Mouse (Mus musculus) gastrocnemius, postnatal 4 days (tissue): Measurements from ENCODE around the gene Lypla2. TPM values are rescaled to one million over a fixed set of nuclear protein-coding genes. Genes with fewer than 3 reads are reported as not detected.
"Not testable (repeated sequence)": the region's sequence is repeated elsewhere in the genome, so short reads cannot be mapped to it uniquely, and the experiment has no call there.

Source experiments
- DNase-seq, 2 experiments: peaks; one replicate each; pipeline ENCODE4 v3.0.0; 2021 to 2022; ENCODE audit warnings: low spot score in 2 of 2, mixed read lengths in 2 of 2
- long read RNA-seq, 2 experiments: library from polyadenylated mRNA; stranded (forward); transcript quantifications; one replicate each; pipeline ENCODE4 v2.0.0; 2021
- total RNA-seq, 2 experiments: library from RNA; stranded (reverse); gene quantifications; 2 replicates each; pipeline ENCODE4 v1.2.3; 2021

Lypla2 gene
- 10 to 100 TPM; 36.5 to 39.6 TPM for total RNA-seq
- long read RNA-seq, experiment 1, transcript Lypla2-201 (10 exons, 1,626 nt) = major isoform, 46 of 60 reads
- long read RNA-seq, experiment 1, partial matches to known transcripts = 5 of 60 reads
- long read RNA-seq, experiment 1, other reads (novel, unspliced or antisense) = 9 of 60 reads
- long read RNA-seq, experiment 2, transcript Lypla2-201 (10 exons, 1,626 nt) = major isoform, 44 of 54 reads
- long read RNA-seq, experiment 2, partial matches to known transcripts = 2 of 54 reads
- long read RNA-seq, experiment 2, other reads (novel, unspliced or antisense) = 6 of 54 reads

GRCm38 (mm10) chr4:135972556-135972906 lies at the start of gene Lypla2:
Gene Lypla2 (minus strand): TSS chr4:135972626.
- DNase-seq = peak; percentile 83 to 92

DNA sequence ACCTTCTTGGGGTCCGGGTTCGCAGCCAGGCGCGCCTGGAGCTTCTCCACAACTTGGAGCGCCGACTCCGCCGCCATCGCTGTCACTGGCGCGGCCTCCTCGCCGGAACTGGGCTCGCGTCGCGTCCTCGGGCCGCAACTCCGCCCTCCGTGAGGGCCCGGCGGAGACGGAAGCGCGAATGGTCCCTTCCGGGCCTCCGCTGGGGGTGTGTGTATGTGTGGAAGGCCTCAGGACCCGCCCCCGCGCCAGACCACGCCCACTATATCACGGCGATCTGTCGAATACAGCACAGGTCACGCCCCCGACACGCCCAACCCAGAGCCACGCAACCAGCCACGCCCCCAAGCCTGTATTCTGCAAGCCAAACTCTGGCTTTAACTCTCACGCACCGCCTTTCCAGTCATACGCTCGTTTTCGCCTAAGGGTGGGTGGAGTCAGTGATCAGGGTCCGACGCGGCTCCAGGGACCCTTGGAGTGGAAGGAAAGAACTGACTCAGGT lies 49.2 kb upstream of the Lypla2 start, which contains the start of gene Eloa:
TSS of gene Eloa (minus strand) at position 215 of the 499 bp plus-strand sequence.
- DNase-seq = peak; percentile 99 to 100

GRCm38 (mm10) chr4:136020743-136021548 lies 48.5 kb upstream of the Lypla2 start:
- DNase-seq = no peak

DNA sequence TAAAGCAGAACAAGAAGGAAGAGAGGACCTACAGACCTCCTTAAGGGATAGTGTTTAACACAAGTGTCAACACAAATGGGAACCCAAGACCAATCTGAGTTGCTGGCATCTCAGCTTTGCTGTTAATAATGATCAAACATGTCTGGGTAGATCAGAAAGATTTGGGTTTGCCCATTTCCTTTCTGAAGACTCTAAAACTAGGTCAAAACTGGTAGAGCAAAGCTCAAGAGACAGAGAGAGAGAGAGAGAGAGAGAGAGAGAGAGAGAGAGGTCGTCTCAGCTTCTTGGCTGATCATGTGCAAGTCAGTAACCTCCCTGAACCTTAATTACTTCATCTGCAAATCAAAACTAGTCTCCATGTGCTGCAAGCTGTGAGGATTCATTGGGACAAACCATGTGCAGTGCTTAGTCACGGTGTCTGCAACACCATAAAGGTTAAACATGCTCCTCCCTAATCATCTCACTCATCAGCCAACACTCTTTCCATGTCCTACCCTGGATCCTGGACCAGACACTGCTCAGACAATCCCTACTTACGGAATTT lies 43.7 kb upstream of the Lypla2 start:
- no peak for DNase-seq

DNA sequence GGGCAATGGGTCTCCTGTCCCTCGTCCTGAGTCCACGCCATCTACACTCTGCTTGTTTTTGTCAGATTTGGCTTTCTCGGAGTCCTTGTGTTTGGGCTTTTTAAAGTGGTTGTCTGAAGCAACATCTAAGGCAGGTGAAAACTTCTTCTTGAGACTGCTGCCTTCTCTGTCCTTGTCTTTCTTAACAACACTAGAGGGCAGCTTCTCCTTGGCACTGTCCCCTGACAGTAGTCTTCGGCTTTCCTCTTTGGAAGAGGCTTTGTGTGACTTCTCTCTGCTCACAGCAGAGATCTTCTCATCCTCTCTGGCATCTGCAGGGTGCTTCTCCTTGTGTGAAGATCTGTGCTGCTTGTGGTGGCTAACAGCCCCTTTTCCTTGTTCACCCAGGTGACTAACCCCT lies 38.2 kb upstream of the Lypla2 start:
- no peak for DNase-seq

DNA sequence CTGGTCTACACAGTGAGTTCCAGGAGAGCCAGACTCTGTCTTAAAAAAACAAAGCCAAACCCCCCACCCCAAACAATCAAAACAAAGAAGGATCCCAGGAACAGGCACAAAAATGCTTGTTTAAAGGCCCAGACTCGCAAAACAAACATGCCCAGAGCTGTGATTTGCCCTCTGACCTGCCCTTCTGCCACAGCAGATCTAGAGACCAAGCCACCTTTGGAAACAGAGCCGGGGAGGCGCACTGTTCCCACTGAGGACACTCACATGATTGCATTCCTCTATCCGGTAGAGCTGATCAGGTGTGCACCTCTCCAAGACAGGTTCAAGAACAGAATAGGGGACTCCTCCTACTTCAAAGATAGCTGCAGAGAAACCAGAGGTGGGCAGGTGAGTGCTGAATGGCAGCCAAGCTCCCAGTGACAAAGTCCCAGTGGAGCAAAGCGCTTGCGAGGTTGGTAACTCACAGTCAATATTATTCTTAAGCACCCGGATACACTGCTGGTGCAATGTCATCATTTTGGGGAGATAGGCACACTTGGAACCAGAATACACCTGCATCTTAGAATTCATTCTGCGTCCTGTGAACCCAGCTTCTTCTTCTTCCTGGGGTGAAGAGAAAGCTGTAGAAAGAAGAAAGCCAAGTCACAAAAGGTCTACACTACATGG lies 36.5 kb upstream of the Lypla2 start:
- no peak for DNase-seq

GRCm38 (mm10) chr4:136006821-136007220 lies 34.4 kb upstream of the Lypla2 start:
- DNase-seq = no peak

DNA sequence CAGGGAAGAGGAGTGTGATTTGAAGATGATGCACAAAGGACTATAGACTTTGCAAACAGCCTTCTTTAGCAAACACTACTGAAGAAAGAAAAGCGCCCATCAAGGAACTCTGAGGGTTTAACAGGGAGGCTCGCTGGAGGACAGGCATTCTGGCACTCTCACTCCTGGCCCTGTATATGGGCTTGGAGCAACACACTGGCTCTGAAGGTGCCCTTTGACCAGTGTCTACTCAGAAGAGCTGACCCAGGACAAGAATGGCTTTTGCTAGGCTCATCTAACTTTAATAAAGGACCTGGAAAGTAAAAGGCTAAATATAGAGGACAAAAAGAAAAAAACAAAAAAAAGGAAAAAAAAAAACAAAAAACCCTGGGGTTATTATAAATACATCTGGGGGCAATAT lies 32.5 kb upstream of the Lypla2 start:
- no peak for DNase-seq

DNA sequence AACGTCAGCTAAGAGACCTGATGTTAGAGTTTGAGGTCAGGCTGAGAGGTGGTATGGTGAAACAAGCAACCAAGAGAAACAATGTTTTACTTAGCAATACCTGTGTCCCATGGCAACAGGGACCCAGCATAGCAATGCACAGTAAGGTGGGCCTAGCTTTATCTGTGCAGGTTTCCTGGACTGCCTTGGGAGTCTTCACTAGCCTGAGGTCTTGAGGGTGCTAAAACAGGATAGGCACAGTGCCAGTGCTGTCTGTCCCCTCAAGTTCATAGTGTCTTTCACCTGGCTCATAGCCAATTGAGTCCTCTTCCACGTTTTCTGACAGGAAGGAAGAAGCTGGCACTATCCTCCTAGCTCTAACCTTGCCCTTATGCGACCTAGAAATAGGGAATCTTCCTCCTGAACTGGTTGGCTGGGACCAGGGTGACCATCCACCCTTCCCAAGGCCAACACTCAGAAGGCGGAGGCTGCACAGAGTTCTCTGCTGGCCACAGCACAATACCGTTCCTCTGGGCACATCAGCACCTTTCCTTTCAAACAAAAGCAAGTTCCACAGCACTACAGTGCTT lies 31.8 kb upstream of the Lypla2 start:
- no peak for DNase-seq

GRCm38 (mm10) chr4:135995118-135995517 lies 22.7 kb upstream of the Lypla2 start:
- no peak for DNase-seq

DNA sequence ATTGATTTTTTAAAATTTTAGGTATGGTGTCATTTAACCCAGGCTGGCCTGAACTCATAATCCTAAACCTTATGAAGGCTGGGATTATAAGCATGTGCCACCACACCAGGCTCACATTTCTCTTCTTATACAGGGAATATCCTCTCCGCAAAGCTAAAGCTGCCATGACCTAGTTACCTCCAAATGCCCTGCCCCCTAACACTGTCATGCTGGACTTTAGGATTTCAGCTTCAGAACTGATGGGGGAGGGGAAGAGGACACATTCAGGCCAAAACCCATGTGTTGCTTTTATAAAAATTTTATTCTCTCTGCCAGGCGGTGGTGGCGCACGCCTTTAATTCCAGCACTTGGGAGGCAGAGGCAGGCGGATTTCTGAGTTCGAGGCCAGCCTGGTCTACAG lies 21.5 kb upstream of the Lypla2 start:
- DNase-seq = no peak

- no peak for DNase-seq
Measured at GRCm38 (mm10) chr4:135987714-135988113, 15.3 kb upstream of the Lypla2 start.

DNA sequence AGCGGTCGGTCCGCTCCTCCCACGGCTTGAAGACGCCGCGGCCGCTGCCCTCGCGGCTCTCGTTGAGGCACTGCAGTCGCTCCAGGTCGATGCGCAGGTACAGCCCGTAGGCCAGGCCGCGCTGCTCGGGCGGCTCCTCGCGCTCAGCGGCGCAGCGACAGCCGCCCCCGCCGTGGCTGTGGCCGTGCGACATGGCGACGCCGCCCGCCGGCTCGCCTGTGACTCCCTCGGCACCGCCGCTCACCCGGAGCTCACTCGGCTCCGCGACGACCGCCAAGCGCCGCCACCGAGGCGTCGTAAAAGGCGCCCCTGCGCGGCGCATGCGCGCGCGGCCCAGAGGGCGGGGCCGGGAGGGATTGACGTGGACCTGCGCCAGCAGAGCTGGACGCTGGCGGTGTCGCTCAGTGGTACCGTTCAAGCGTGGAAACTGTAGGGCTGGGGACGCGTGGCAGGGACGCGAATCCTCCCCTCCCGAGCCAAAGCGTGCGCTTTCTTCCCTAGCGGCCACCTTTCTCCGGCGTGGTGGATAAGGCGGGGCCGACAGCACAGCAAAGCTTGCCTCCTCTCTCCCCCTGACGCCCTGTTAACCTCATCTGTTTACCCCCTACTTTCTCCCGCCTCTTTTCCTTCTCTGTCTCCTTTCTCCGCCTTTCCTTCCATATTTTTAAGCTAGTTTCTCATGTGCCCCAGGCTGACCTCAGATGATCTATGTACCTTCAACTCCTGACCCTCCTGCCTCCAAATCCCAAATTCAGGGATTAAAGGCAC lies 14.7 kb upstream of the Lypla2 start, which contains the start of gene Pithd1:
TSS of gene Pithd1 (minus strand) at position 322 of the 768 bp plus-strand sequence.
- peak; percentile 91 to 93 for DNase-seq

GRCm38 (mm10) chr4:135986301-135986942 lies 14.0 kb upstream of the Lypla2 start:
- DNase-seq = no peak

DNA sequence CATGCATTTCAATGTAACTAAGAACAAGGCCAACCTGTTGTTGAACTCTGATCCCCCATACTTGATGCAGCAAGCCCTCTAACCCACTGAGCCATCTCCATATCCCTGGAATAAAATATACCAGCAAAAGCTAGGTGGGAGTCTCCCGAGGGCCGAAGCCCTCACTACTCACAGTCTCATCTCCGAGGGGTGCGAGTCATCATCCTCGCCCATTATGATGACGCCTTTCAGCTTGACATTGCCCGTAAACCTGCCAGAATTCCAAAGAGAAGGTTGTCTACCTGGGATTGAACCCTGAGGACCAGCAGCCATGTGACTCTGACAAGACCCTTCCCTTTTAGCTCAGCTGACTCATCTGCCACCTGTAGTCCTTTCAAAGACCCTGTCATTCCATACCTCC lies 13.3 kb upstream of the Lypla2 start:
- no peak for DNase-seq

- no peak for DNase-seq
Measured at GRCm38 (mm10) chr4:135985193-135985592, 12.8 kb upstream of the Lypla2 start.

DNA sequence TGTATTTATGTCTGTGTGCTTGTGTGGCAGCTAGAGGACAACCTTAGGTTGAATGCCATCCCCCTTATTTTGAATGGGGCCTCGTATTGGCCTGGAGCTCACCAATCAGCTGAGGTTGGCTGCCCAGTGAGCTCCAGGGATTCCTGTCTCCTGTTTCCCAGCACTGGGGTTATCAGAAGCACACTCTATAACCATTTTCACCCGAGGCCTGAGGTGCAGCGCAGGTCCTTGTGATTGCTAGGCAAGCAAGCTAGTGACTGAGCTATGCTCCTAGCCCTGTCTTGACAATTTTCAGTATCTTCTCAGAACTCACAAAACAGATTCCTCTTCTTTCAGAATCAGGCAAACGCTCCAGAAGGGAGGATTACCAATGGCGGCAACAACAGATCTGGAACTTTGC lies 12.1 kb upstream of the Lypla2 start:
- no peak for DNase-seq

DNA sequence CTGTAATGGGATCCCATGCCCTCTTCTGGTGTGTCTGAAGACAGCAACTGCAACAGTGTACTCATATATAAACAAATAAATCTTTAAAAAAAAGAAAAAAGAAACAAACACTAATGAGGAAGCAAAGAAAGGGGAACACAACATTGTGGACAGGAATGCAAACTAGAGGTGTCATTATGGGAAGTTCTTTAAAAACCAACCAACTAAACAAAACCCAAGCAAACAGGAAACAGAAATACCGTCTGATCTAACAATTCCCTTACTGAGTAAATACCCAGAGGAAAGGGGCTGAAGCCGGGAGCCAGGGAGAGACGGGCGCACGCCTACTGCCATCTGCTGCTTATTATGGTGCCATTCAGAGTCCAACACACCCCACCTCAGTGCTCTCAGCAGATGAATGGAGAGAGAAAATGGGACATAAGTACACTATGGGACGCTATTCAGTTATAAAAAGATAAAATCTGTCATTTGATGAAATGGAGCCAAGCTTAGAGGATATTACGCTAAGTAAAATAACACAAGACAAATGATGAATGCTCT lies 9.2 kb upstream of the Lypla2 start:
- no peak for DNase-seq

GRCm38 (mm10) chr4:135980223-135980622 lies 7.8 kb upstream of the Lypla2 start:
- not testable (repeated sequence) for DNase-seq

DNA sequence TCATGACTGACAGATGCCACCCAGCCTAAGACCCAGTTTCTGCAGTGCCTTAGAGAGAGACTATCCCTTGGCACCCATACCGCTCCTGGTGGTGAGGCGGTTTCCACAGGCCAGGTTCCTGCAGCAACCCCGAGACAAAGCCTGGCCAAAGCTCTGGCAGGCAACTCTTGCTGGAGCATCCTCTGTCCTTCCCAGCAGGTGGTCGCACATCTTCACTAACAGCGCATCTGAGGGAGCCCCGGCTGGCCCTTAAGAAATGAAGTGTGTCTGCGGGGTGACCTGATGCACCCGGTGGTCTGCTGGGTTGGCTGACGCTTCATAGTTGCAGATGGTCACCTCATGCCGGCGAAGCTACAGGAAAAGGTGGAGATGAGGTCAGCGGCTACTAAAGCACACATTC lies 3.7 kb upstream of the Lypla2 start:
- DNase-seq = no peak
